Mouse (Mus musculus) cortical plate, adult 2 months (tissue): ENCODE measurements around the gene Parva.

Experiments
- CTCF ChIP-seq: fragments of 200-500 bp; IDR thresholded peaks from 2 replicates; pipeline ENCODE4 v1.5.1; 2011; ENCODE audit warnings: mild to moderate bottlenecking, control low read depth, low read length; ENCODE audit not compliant: insufficient read depth; ENCODE audit errors: extremely low read depth
- POLR2A ChIP-seq: fragments of 200-500 bp; IDR thresholded peaks from 2 replicates; pipeline ENCODE4 v1.6.1; 2011; ENCODE audit warnings: mild to moderate bottlenecking, low read length, control low read depth; ENCODE audit not compliant: insufficient read depth; ENCODE audit errors: extremely low read depth

- no peak for TF ChIP-seq CTCF
- no peak for TF ChIP-seq POLR2A
Measured at GRCm38 (mm10) chr7:112423438-112423837, 3.9 kb upstream of the Parva start.
